Mouse (Mus musculus) ovary, postnatal 14 days (tissue): ENCODE measurements at regions not wholly inside any gene's neighbourhood (a gene's known extent, or its start where the extent isn't known, plus 50 kb on each side); places are given as distances from the start of the nearest gene placed in this dataset.
A peak's percentile ranks its signal among the peaks of the same experiment; 100 is the strongest.

Experiments used
- DNase-seq: peaks from one replicate; pipeline ENCODE4 v3.0.0; 2022; ENCODE audit warnings: low spot score

- DNase-seq: no peak
Measured at GRCm38 (mm10) chr19:15230129-15230927, 632.5 kb upstream of the Tle4 start.

GRCm38 (mm10) chr19:15217387-15217786, 619.5 kb upstream of the Tle4 start:
- DNase-seq: no peak

GRCm38 (mm10) chr19:15214651-15215050, 616.8 kb upstream of the Tle4 start:
- DNase-seq: no peak

- DNase-seq: no peak
Measured at GRCm38 (mm10) chr19:15212881-15213280, 615.0 kb upstream of the Tle4 start.

- DNase-seq: no peak
Measured at GRCm38 (mm10) chr19:15203039-15203438, 605.2 kb upstream of the Tle4 start.

GRCm38 (mm10) chr19:15201262-15201661, 603.4 kb upstream of the Tle4 start:
- peak; percentile 3 for DNase-seq

- no peak for DNase-seq
Measured at GRCm38 (mm10) chr19:15200792-15201191, 602.9 kb upstream of the Tle4 start.

- no peak for DNase-seq
Measured at GRCm38 (mm10) chr19:15200361-15200760, 602.5 kb upstream of the Tle4 start.

- no peak for DNase-seq
Measured at GRCm38 (mm10) chr19:15199692-15200091, 601.8 kb upstream of the Tle4 start.

- peak; percentile 4 for DNase-seq
Measured at GRCm38 (mm10) chr19:15175221-15175620, 577.4 kb upstream of the Tle4 start.

GRCm38 (mm10) chr19:15173301-15173700, 575.5 kb upstream of the Tle4 start:
- DNase-seq: no peak

- no peak for DNase-seq
Measured at GRCm38 (mm10) chr19:15167184-15167583, 569.3 kb upstream of the Tle4 start.

GRCm38 (mm10) chr19:15160641-15161040, 562.8 kb upstream of the Tle4 start:
- no peak for DNase-seq

- DNase-seq: no peak
Measured at GRCm38 (mm10) chr19:15158653-15159052, 560.8 kb upstream of the Tle4 start.

GRCm38 (mm10) chr19:15158177-15158576, 560.3 kb upstream of the Tle4 start:
- no peak for DNase-seq

GRCm38 (mm10) chr19:15154693-15155092, 556.8 kb upstream of the Tle4 start:
- no peak for DNase-seq

GRCm38 (mm10) chr19:15146325-15146724, 548.5 kb upstream of the Tle4 start:
- DNase-seq: no peak

- no peak for DNase-seq
Measured at GRCm38 (mm10) chr19:15127122-15127521, 529.3 kb upstream of the Tle4 start.

GRCm38 (mm10) chr19:15108441-15109026, 510.7 kb upstream of the Tle4 start:
- DNase-seq: no peak

- no peak for DNase-seq
Measured at GRCm38 (mm10) chr19:15095054-15095453, 497.2 kb upstream of the Tle4 start.

GRCm38 (mm10) chr19:15093534-15093933, 495.7 kb upstream of the Tle4 start:
- DNase-seq: no peak

GRCm38 (mm10) chr19:15080638-15081037, 482.8 kb upstream of the Tle4 start:
- DNase-seq: no peak

- no peak for DNase-seq
Measured at GRCm38 (mm10) chr19:15057801-15058200, 459.9 kb upstream of the Tle4 start.
